Mouse (Mus musculus): Measurements from ENCODE around the gene Auts2. TPM values are rescaled to one million over a fixed set of nuclear protein-coding genes. Genes with fewer than 3 reads are reported as not detected.

Auts2 gene
- polyA plus RNA-seq, 1 experiment from 2014 or later, result 34.0 TPM

GRCm38 (mm10) chr5:131775672-131776071 is 767.5 kb downstream of the Auts2 start:
- WGBS, result 21% methylated on average over 5 of the region's 5 CpGs
- no peak overlapping the region for H3K4me3 ChIP-seq
- no peaks in the 10 kb centered on the region for H3K9me3 ChIP-seq
- peak overlapping the region; percentile 48; the same call in 1 of the 2 replicates for H3K27ac ChIP-seq
- H3K9ac ChIP-seq, result no peak overlapping the region
- H3K4me2 ChIP-seq, result peak overlapping the region; percentile 27; the same call in 1 of the 2 replicates
- no peaks in the 10 kb centered on the region for H3K27me3 ChIP-seq
- peaks cover 23% of the 10 kb centered on the region for H3K4me1 ChIP-seq
- H3K36me3 ChIP-seq, result no peaks in the 10 kb centered on the region
- peak; percentile 80 for ATAC-seq (ENCODE audit: insufficient number of reproducible peaks, low FRiP score, low TSS enrichment, low read depth)

GRCm38 (mm10) chr5:131775222-131775621 is 767.9 kb downstream of the Auts2 start:
- Histone ChIP-seq H3K9ac (no peak overlapping the region), H3K4me1 (peaks cover 23% of the 10 kb centered on the region), H3K4me2 (peak overlapping the region; percentile 27; the same call in 1 of the 2 replicates), H3K9me3 (no peaks in the 10 kb centered on the region), H3K27me3 (no peaks in the 10 kb centered on the region), H3K4me3 (no peak overlapping the region), H3K27ac (0 out of 2 replicates have a peak overlapping the region, but pooled peaks have one; percentile 3), H3K36me3 (no peaks in the 10 kb centered on the region)
- ATAC-seq (ENCODE audit: insufficient number of reproducible peaks, low FRiP score, low TSS enrichment, low read depth), result peak; percentile 64
- 28% methylated on average over 12 of the region's 12 CpGs for WGBS

- H3K4me3 ChIP-seq, result no peak overlapping the region
- peaks cover 23% of the 10 kb centered on the region for H3K4me1 ChIP-seq
- no peak overlapping the region for H3K9ac ChIP-seq
- H3K4me2 ChIP-seq, result peak overlapping the region; percentile 27; the same call in 1 of the 2 replicates
- no peaks in the 10 kb centered on the region for H3K9me3 ChIP-seq
- no peaks in the 10 kb centered on the region for H3K27me3 ChIP-seq
- 0 out of 2 replicates have a peak, but pooled peaks have one; percentile 4 for ATAC-seq (ENCODE audit: insufficient number of reproducible peaks, low FRiP score, low TSS enrichment, low read depth)
- WGBS, result 29% methylated on average over 6 of the region's 6 CpGs
- H3K36me3 ChIP-seq, result no peaks in the 10 kb centered on the region
- H3K27ac ChIP-seq, result 0 out of 2 replicates have a peak overlapping the region, but pooled peaks have one; percentile 3
Observed at GRCm38 (mm10) chr5:131774792-131775191, 768.4 kb downstream of the Auts2 start.

- no peak overlapping the region for H3K9ac ChIP-seq
- no peaks in the 10 kb centered on the region for H3K36me3 ChIP-seq
- no peak overlapping the region for H3K27ac ChIP-seq
- no peak overlapping the region for H3K4me2 ChIP-seq
- peaks cover 26% of the 10 kb centered on the region for H3K4me1 ChIP-seq
- whole genome bisulfite sequencing, result 91% methylated on average over 1 of the region's 1 CpGs
- H3K4me3 ChIP-seq, result no peak overlapping the region
- no peaks in the 10 kb centered on the region for H3K27me3 ChIP-seq
- H3K9me3 ChIP-seq, result no peaks in the 10 kb centered on the region
- ATAC-seq (ENCODE audit: insufficient number of reproducible peaks, low FRiP score, low TSS enrichment, low read depth), result no peak
Observed at GRCm38 (mm10) chr5:131772616-131773015, 770.5 kb downstream of the Auts2 start.

GRCm38 (mm10) chr5:131769273-131769672 is 773.9 kb downstream of the Auts2 start:
- Histone ChIP-seq H3K9me3 (no peaks in the 10 kb centered on the region), H3K4me3 (no peak overlapping the region), H3K4me1 (peaks cover 6% of the 10 kb centered on the region; the same call in 1 of the 2 replicates), H3K9ac (no peak overlapping the region), H3K27ac (no peak overlapping the region), H3K36me3 (no peaks in the 10 kb centered on the region), H3K27me3 (no peaks in the 10 kb centered on the region), H3K4me2 (no peak overlapping the region)
- ATAC-seq (ENCODE audit: insufficient number of reproducible peaks, low FRiP score, low TSS enrichment, low read depth), result no peak
- WGBS, result 77% methylated on average over 11 of the region's 11 CpGs

- Histone ChIP-seq H3K27ac (no peak overlapping the region), H3K4me2 (no peak overlapping the region), H3K36me3 (no peaks in the 10 kb centered on the region), H3K4me3 (no peak overlapping the region), H3K27me3 (no peaks in the 10 kb centered on the region), H3K9me3 (no peaks in the 10 kb centered on the region), H3K9ac (no peak overlapping the region), H3K4me1 (0 out of 2 replicates have a peak, but pooled peaks cover 5% of the 10 kb centered on the region)
- no peak for ATAC-seq (ENCODE audit: insufficient number of reproducible peaks, low FRiP score, low TSS enrichment, low read depth)
- WGBS, result 76% methylated on average over 12 of the region's 12 CpGs
Observed at GRCm38 (mm10) chr5:131767699-131768264, 775.4 kb downstream of the Auts2 start.

- H3K9ac ChIP-seq, result no peak overlapping the region
- no peak overlapping the region for H3K4me3 ChIP-seq
- H3K27me3 ChIP-seq, result no peaks in the 10 kb centered on the region
- 0 out of 2 replicates have a peak, but pooled peaks cover 5% of the 10 kb centered on the region for H3K4me1 ChIP-seq
- WGBS, result 83% methylated on average over 9 of the region's 9 CpGs
- H3K4me2 ChIP-seq, result no peak overlapping the region
- H3K36me3 ChIP-seq, result no peaks in the 10 kb centered on the region
- ATAC-seq (ENCODE audit: insufficient number of reproducible peaks, low FRiP score, low TSS enrichment, low read depth), result no peak
- no peak overlapping the region for H3K27ac ChIP-seq
- no peaks in the 10 kb centered on the region for H3K9me3 ChIP-seq
Observed at GRCm38 (mm10) chr5:131767176-131767575, 776.0 kb downstream of the Auts2 start.

GRCm38 (mm10) chr5:131759432-131759831 is 783.7 kb downstream of the Auts2 start:
- Histone ChIP-seq H3K9ac (no peak overlapping the region), H3K4me2 (no peak overlapping the region), H3K27me3 (no peaks in the 10 kb centered on the region), H3K27ac (no peak overlapping the region), H3K4me1 (peaks cover 8% of the 10 kb centered on the region; the same call in 1 of the 2 replicates), H3K9me3 (no peaks in the 10 kb centered on the region), H3K4me3 (no peak overlapping the region), H3K36me3 (no peaks in the 10 kb centered on the region)
- no peak for ATAC-seq (ENCODE audit: insufficient number of reproducible peaks, low FRiP score, low TSS enrichment, low read depth)
- 56% methylated on average over 13 of the region's 13 CpGs for WGBS

- H3K4me2 ChIP-seq, result no peak overlapping the region
- H3K9me3 ChIP-seq, result no peaks in the 10 kb centered on the region
- H3K4me1 ChIP-seq, result peaks cover 25% of the 10 kb centered on the region
- no peaks in the 10 kb centered on the region for H3K36me3 ChIP-seq
- no peak overlapping the region for H3K27ac ChIP-seq
- no peak overlapping the region for H3K4me3 ChIP-seq
- WGBS, result 48% methylated on average over 2 of the region's 2 CpGs
- ATAC-seq (ENCODE audit: insufficient number of reproducible peaks, low FRiP score, low TSS enrichment, low read depth), result no peak
- H3K27me3 ChIP-seq, result no peaks in the 10 kb centered on the region
- no peak overlapping the region for H3K9ac ChIP-seq
Observed at GRCm38 (mm10) chr5:131750330-131750729, 792.8 kb downstream of the Auts2 start.

GRCm38 (mm10) chr5:131749211-131749610 is 793.9 kb downstream of the Auts2 start:
- no peaks in the 10 kb centered on the region for H3K36me3 ChIP-seq
- H3K4me2 ChIP-seq, result no peak overlapping the region
- no peak overlapping the region for H3K9ac ChIP-seq
- H3K4me3 ChIP-seq, result no peak overlapping the region
- ATAC-seq (ENCODE audit: insufficient number of reproducible peaks, low FRiP score, low TSS enrichment, low read depth), result no peak
- H3K27ac ChIP-seq, result peak overlapping the region; percentile 47; the same call in 1 of the 2 replicates
- 24% methylated on average over 6 of the region's 6 CpGs for WGBS
- no peaks in the 10 kb centered on the region for H3K27me3 ChIP-seq
- no peaks in the 10 kb centered on the region for H3K9me3 ChIP-seq
- H3K4me1 ChIP-seq, result peaks cover 20% of the 10 kb centered on the region

GRCm38 (mm10) chr5:131743069-131743468 is 800.1 kb downstream of the Auts2 start:
- H3K9me3 ChIP-seq, result no peaks in the 10 kb centered on the region
- no peak overlapping the region for H3K4me3 ChIP-seq
- no peak for ATAC-seq (ENCODE audit: insufficient number of reproducible peaks, low FRiP score, low TSS enrichment, low read depth)
- H3K27ac ChIP-seq, result no peak overlapping the region
- H3K4me1 ChIP-seq, result no peaks in the 10 kb centered on the region
- WGBS, result 41% methylated on average over 8 of the region's 8 CpGs
- H3K4me2 ChIP-seq, result no peak overlapping the region
- no peaks in the 10 kb centered on the region for H3K36me3 ChIP-seq
- H3K27me3 ChIP-seq, result no peaks in the 10 kb centered on the region
- no peak overlapping the region for H3K9ac ChIP-seq

- Histone ChIP-seq H3K4me1 (peaks cover 30% of the 10 kb centered on the region), H3K9ac (no peak overlapping the region), H3K27ac (no peak overlapping the region), H3K4me2 (no peak overlapping the region), H3K27me3 (no peaks in the 10 kb centered on the region), H3K9me3 (no peaks in the 10 kb centered on the region), H3K4me3 (no peak overlapping the region), H3K36me3 (no peaks in the 10 kb centered on the region)
- WGBS, result 46% methylated on average over 6 of the region's 6 CpGs
- no peak for ATAC-seq (ENCODE audit: insufficient number of reproducible peaks, low FRiP score, low TSS enrichment, low read depth)
Observed at GRCm38 (mm10) chr5:131737476-131737875, 805.7 kb downstream of the Auts2 start.

Data from limb, embryonic 15.5 days (tissue).